7 mouse cellular contexts compared by ENCODE assay signal in genomic region chr16:31492921-31493549, GRCm38 (mm10).
DNase-seq lines count a peak whose midpoint lies in the region; ATAC-seq and TF ChIP-seq lines count a peak whose summit lies in the region.

No protein-coding gene starts in this region.

- DNase-seq in liver, embryonic 11.5 days (ENCODE audit: low spot score) = no peak
- no peak for DNase-seq in liver
- DNase-seq in cerebellum, postnatal 36 days = peak; percentile 53 to 55
- DNase-seq in frontal cortex, adult 2 months (ENCODE audit: extremely low spot score in 1 of 2, low spot score in 1 of 2) = no peak
- DNase-seq in thymus, adult 2 months = no peak

- no peak for ATAC-seq in liver, embryonic 11.5 days (replicated peaks; ENCODE audit: low FRiP score)
- ATAC-seq in hindbrain, embryonic 15.5 days (ENCODE audit: low FRiP score, low read depth) = 0 out of 2 replicates have a peak, but pooled peaks have one; percentile 28
- 0 out of 2 replicates have a peak, but pooled peaks have one; percentile 20 for ATAC-seq in midbrain, embryonic 15.5 days (replicated peaks)

- H3K4me1 ChIP-seq in liver, embryonic 11.5 days (replicated peaks; ENCODE audit: control insufficient read depth, insufficient read depth, low read length) = peaks cover 8% of the 10 kb centered on the region
- H3K4me1 ChIP-seq in hindbrain, embryonic 15.5 days (replicated peaks) = peaks cover 34% of the 10 kb centered on the region
- peaks cover 22% of the 10 kb centered on the region for H3K4me1 ChIP-seq in midbrain, embryonic 15.5 days
- H3K4me1 ChIP-seq in thymus, adult 2 months (replicated peaks; ENCODE audit: control insufficient read depth, insufficient read depth, low read length) = no peaks in the 10 kb centered on the region

- no peak for TF ChIP-seq CTCF in thymus, adult 2 months (IDR thresholded peaks at IDR 0.05; ENCODE audit: borderline replicate concordance, control insufficient read depth, extremely low read depth, insufficient read depth, low read length, poor library complexity)

- H3K36me3 ChIP-seq in liver, embryonic 11.5 days (ENCODE audit: control insufficient read depth, insufficient read depth, low read length) = no peaks in the 10 kb centered on the region
- no peaks in the 10 kb centered on the region for H3K36me3 ChIP-seq in hindbrain, embryonic 15.5 days
- no peaks in the 10 kb centered on the region for H3K36me3 ChIP-seq in midbrain, embryonic 15.5 days (replicated peaks)
- no peaks in the 10 kb centered on the region for H3K36me3 ChIP-seq in thymus, adult 2 months (ENCODE audit: control insufficient read depth, insufficient read depth, low read length)

- 41% methylated on average over 12 of the region's 12 CpGs for WGBS in liver, embryonic 11.5 days
- WGBS in hindbrain, embryonic 15.5 days = 24% methylated on average over 12 of the region's 12 CpGs
- WGBS in midbrain, embryonic 15.5 days = 22% methylated on average over 12 of the region's 12 CpGs
- 62% methylated on average over 12 of the region's 12 CpGs for WGBS in thymus, adult 2 months

- peaks cover 6% of the 10 kb centered on the region; the same call in 1 of the 2 replicates for H3K27me3 ChIP-seq in liver, embryonic 11.5 days (replicated peaks; ENCODE audit: control insufficient read depth, insufficient read depth, low read length)
- H3K27me3 ChIP-seq in hindbrain, embryonic 15.5 days = no peaks in the 10 kb centered on the region
- no peaks in the 10 kb centered on the region for H3K27me3 ChIP-seq in midbrain, embryonic 15.5 days (replicated peaks)
- H3K27me3 ChIP-seq in thymus, adult 2 months (ENCODE audit: control insufficient read depth, insufficient read depth, low read length) = no peaks in the 10 kb centered on the region

- H3K9me3 ChIP-seq in liver, embryonic 11.5 days (ENCODE audit: control insufficient read depth, low read length) = no peaks in the 10 kb centered on the region
- H3K9me3 ChIP-seq in hindbrain, embryonic 15.5 days = no peaks in the 10 kb centered on the region
- H3K9me3 ChIP-seq in midbrain, embryonic 15.5 days = no peaks in the 10 kb centered on the region

- no peak overlapping the region for H3K4me3 ChIP-seq in liver, embryonic 11.5 days (ENCODE audit: low read depth, low read length)
- H3K4me3 ChIP-seq in hindbrain, embryonic 15.5 days = no peak overlapping the region
- H3K4me3 ChIP-seq in midbrain, embryonic 15.5 days = no peak overlapping the region
- H3K4me3 ChIP-seq in thymus, adult 2 months (ENCODE audit: control insufficient read depth, insufficient read depth, low read length) = no peak overlapping the region

- TF ChIP-seq POLR2A in thymus, adult 2 months (IDR thresholded peaks at IDR 0.05; ENCODE audit: control insufficient read depth, extremely low read depth, insufficient read depth, low read length, poor library complexity) = no peak

- H3K9ac ChIP-seq in liver, embryonic 11.5 days (ENCODE audit: low read depth, low read length) = no peak overlapping the region
- no peak overlapping the region for H3K9ac ChIP-seq in hindbrain, embryonic 15.5 days
- H3K9ac ChIP-seq in midbrain, embryonic 15.5 days = no peak overlapping the region

- H3K27ac ChIP-seq in liver, embryonic 11.5 days (ENCODE audit: low read depth, low read length) = no peak overlapping the region
- H3K27ac ChIP-seq in hindbrain, embryonic 15.5 days (replicated peaks) = 0 out of 2 replicates have a peak overlapping the region, but pooled peaks have one; percentile 37
- 0 out of 2 replicates have a peak overlapping the region, but pooled peaks have one; percentile 30 for H3K27ac ChIP-seq in midbrain, embryonic 15.5 days
- H3K27ac ChIP-seq in thymus, adult 2 months (ENCODE audit: control insufficient read depth, insufficient read depth, low read length) = no peak overlapping the region

- peak overlapping the region; percentile 28; the same call in 1 of the 2 replicates for H3K4me2 ChIP-seq in liver, embryonic 11.5 days
- 0 out of 2 replicates have a peak overlapping the region, but pooled peaks have one; percentile 10 for H3K4me2 ChIP-seq in hindbrain, embryonic 15.5 days
- no peak overlapping the region for H3K4me2 ChIP-seq in midbrain, embryonic 15.5 days

Comparison
In these comparisons a context has a peak if more than half of its experiments do, and no peak if none do; other contexts are left out.
1. DNase-seq: peak in cerebellum, postnatal 36 days (2 of 2); none in liver, embryonic 11.5 days (single experiment), liver (single experiment), frontal cortex, adult 2 months (0 of 2) and thymus, adult 2 months (single experiment).
2. H3K27ac ChIP-seq: peak in hindbrain, embryonic 15.5 days (single experiment) and midbrain, embryonic 15.5 days (single experiment); none in liver, embryonic 11.5 days (single experiment) and thymus, adult 2 months (single experiment).